In the genomic region with DNA sequence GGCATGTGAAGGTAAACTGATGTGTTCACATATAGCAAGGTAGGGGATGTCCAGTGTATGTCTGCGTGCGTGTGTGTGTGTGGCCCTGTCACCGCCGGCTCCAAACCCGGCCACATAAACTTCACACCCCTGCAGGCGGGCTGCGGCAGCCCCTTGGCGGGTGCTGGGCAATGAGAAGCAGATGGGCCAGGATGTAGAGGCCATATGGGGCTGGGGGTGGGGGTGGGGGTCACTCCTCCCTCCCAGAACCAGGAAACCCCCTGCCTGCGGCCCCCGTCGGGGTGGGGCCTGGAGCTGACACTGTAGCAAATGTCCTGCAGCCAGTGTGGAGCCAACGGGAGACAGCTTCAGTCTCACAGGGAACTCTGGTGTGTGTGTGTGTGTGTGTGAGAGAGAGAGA, we compare ENCODE assay signal across 11 mouse cellular contexts. TPM values are rescaled to one million over a fixed set of nuclear protein-coding genes. Genes with fewer than 3 reads are reported as not detected.
DNase-seq lines count a peak whose midpoint lies in the region; ATAC-seq lines count a peak whose summit lies in the region.
"Had no signal": no experiment of that assay in that cellular context is flagged by ENCODE, and none has a peak within 500 bp of the region (broad histone marks: within the 10 kb centered on the region; RNA-seq: fewer than 3 reads in every experiment).

No protein-coding gene starts in this region.

- peak; percentile 28; the same call in 1 of the 2 replicates for ATAC-seq in hindbrain, embryonic 11.5 days (ENCODE audit: low FRiP score)
- ATAC-seq in hindbrain, embryonic 14.5 days (ENCODE audit: low FRiP score) = no peak
- ATAC-seq in neural tube, embryonic 15.5 days (ENCODE audit: low FRiP score) = no peak
- peak; percentile 27; the same call in 1 of the 2 replicates for ATAC-seq in hindbrain, embryonic 12.5 days (ENCODE audit: low FRiP score)
- peak; percentile 17; the same call in 1 of the 2 replicates for ATAC-seq in stomach, embryonic 16.5 days (ENCODE audit: insufficient read depth, low FRiP score)
- ATAC-seq: activated CD4-positive, CD25-positive, alpha-beta regulatory T cell, adult 4 months had no signal

- no peak overlapping the region for H3K4me3 ChIP-seq in hindbrain, embryonic 11.5 days (ENCODE audit: low read depth, low read length)
- no peak overlapping the region for H3K4me3 ChIP-seq in hindbrain, embryonic 14.5 days (replicated peaks; ENCODE audit: low read length)
- H3K4me3 ChIP-seq in neural tube, embryonic 15.5 days (replicated peaks) = no peak overlapping the region
- H3K4me3 ChIP-seq in hindbrain, embryonic 12.5 days = no peak overlapping the region
- no peak overlapping the region for H3K4me3 ChIP-seq in stomach, embryonic 16.5 days (replicated peaks; ENCODE audit: low read length)
- H3K4me3 ChIP-seq: megakaryocyte, embryonic 14.5 days had no signal

- no peak overlapping the region for H3K27ac ChIP-seq in hindbrain, embryonic 11.5 days (ENCODE audit: low read depth, low read length)
- H3K27ac ChIP-seq in hindbrain, embryonic 14.5 days = no peak overlapping the region
- no peak overlapping the region for H3K27ac ChIP-seq in neural tube, embryonic 15.5 days (replicated peaks)
- H3K27ac ChIP-seq in hindbrain, embryonic 12.5 days = peak overlapping the region; percentile 17; the same call in 1 of the 2 replicates
- peak overlapping the region; percentile 55; the same call in 1 of the 2 replicates for H3K27ac ChIP-seq in stomach, embryonic 16.5 days (ENCODE audit: low read length)

- H3K4me2 ChIP-seq in hindbrain, embryonic 11.5 days (replicated peaks; ENCODE audit: low read depth, low read length) = no peak overlapping the region
- H3K4me2 ChIP-seq in hindbrain, embryonic 14.5 days (replicated peaks) = no peak overlapping the region
- H3K4me2 ChIP-seq in neural tube, embryonic 15.5 days = no peak overlapping the region
- peak overlapping the region; percentile 17; the same call in 1 of the 2 replicates for H3K4me2 ChIP-seq in hindbrain, embryonic 12.5 days (replicated peaks)
- no peak overlapping the region for H3K4me2 ChIP-seq in stomach, embryonic 16.5 days (ENCODE audit: low read depth, low read length)

- no peak overlapping the region for H3K9ac ChIP-seq in hindbrain, embryonic 11.5 days (ENCODE audit: low read depth, low read length)
- H3K9ac ChIP-seq in hindbrain, embryonic 14.5 days = no peak overlapping the region
- no peak overlapping the region for H3K9ac ChIP-seq in neural tube, embryonic 15.5 days (replicated peaks)
- no peak overlapping the region for H3K9ac ChIP-seq in hindbrain, embryonic 12.5 days
- no peak overlapping the region for H3K9ac ChIP-seq in stomach, embryonic 16.5 days (ENCODE audit: low read length)

- H3K36me3 ChIP-seq in hindbrain, embryonic 11.5 days (ENCODE audit: control insufficient read depth, insufficient read depth, low read length) = no peaks in the 10 kb centered on the region
- no peaks in the 10 kb centered on the region for H3K36me3 ChIP-seq in hindbrain, embryonic 14.5 days (replicated peaks; ENCODE audit: control insufficient read depth, insufficient read depth)
- H3K36me3 ChIP-seq in neural tube, embryonic 15.5 days = no peaks in the 10 kb centered on the region
- no peaks in the 10 kb centered on the region for H3K36me3 ChIP-seq in hindbrain, embryonic 12.5 days
- no peaks in the 10 kb centered on the region for H3K36me3 ChIP-seq in stomach, embryonic 16.5 days (ENCODE audit: control insufficient read depth, insufficient read depth, low read length)

- 52% methylated on average over 10 of the region's 12 CpGs for WGBS in hindbrain, embryonic 11.5 days
- 48% methylated on average over 12 of the region's 12 CpGs for WGBS in hindbrain, embryonic 14.5 days
- WGBS in neural tube, embryonic 15.5 days = 38% methylated on average over 12 of the region's 12 CpGs
- WGBS in hindbrain, embryonic 12.5 days = 41% methylated on average over 12 of the region's 12 CpGs
- WGBS in stomach, embryonic 16.5 days = 40% methylated on average over 12 of the region's 12 CpGs

- DNase-seq in hindbrain, embryonic 11.5 days (ENCODE audit: low spot score) = peak; percentile 41
- DNase-seq in hindbrain, embryonic 14.5 days (ENCODE audit: low spot score) = no peak
- DNase-seq in neural tube, embryonic 10.5 days (ENCODE audit: extremely low spot score, low spot score) = peak; percentile 73
- no peak for DNase-seq in spleen, adult 18-20 months
- no peak for DNase-seq in cerebellum, postnatal 36 days

- no peaks in the 10 kb centered on the region for H3K9me3 ChIP-seq in hindbrain, embryonic 11.5 days (ENCODE audit: control insufficient read depth, low read length)
- no peaks in the 10 kb centered on the region for H3K9me3 ChIP-seq in hindbrain, embryonic 14.5 days (ENCODE audit: control insufficient read depth, low read length)
- H3K9me3 ChIP-seq in neural tube, embryonic 15.5 days (replicated peaks) = no peaks in the 10 kb centered on the region
- no peaks in the 10 kb centered on the region for H3K9me3 ChIP-seq in hindbrain, embryonic 12.5 days (replicated peaks)
- H3K9me3 ChIP-seq in stomach, embryonic 16.5 days (replicated peaks; ENCODE audit: control insufficient read depth, low read length) = no peaks in the 10 kb centered on the region
- H3K9me3 ChIP-seq: megakaryocyte, embryonic 14.5 days had no signal

- peaks cover 13% of the 10 kb centered on the region; the same call in 1 of the 2 replicates for H3K4me1 ChIP-seq in hindbrain, embryonic 11.5 days (replicated peaks; ENCODE audit: control insufficient read depth, insufficient read depth, low read length)
- H3K4me1 ChIP-seq in hindbrain, embryonic 14.5 days (replicated peaks; ENCODE audit: control insufficient read depth, insufficient read depth, low read length) = peaks cover 23% of the 10 kb centered on the region
- H3K4me1 ChIP-seq in neural tube, embryonic 15.5 days = peaks cover 37% of the 10 kb centered on the region
- peaks cover 53% of the 10 kb centered on the region for H3K4me1 ChIP-seq in hindbrain, embryonic 12.5 days
- H3K4me1 ChIP-seq in stomach, embryonic 16.5 days (ENCODE audit: control insufficient read depth, insufficient read depth, low read length) = peaks cover 36% of the 10 kb centered on the region

- no peaks in the 10 kb centered on the region; the same call in 1 of the 2 replicates for H3K27me3 ChIP-seq in hindbrain, embryonic 11.5 days (ENCODE audit: control insufficient read depth, insufficient read depth, low read length)
- no peaks in the 10 kb centered on the region; the same call in 1 of the 2 replicates for H3K27me3 ChIP-seq in hindbrain, embryonic 14.5 days (ENCODE audit: control insufficient read depth, insufficient read depth, low read length)
- H3K27me3 ChIP-seq in neural tube, embryonic 15.5 days (replicated peaks) = peaks cover 10% of the 10 kb centered on the region; the same call in 1 of the 2 replicates
- H3K27me3 ChIP-seq in hindbrain, embryonic 12.5 days = peaks cover 17% of the 10 kb centered on the region
- no peaks in the 10 kb centered on the region for H3K27me3 ChIP-seq in stomach, embryonic 16.5 days (ENCODE audit: control insufficient read depth, insufficient read depth, low read length)
- H3K27me3 ChIP-seq: CH12.LX had no signal

RNA-seq across cellular contexts. Expression of gene Snai1, which starts 25.7 kb away (rescaled TPM):
- polyA plus RNA-seq in hindbrain, embryonic 11.5 days (2014; fragmentation: Nextera tagmentation; extraction: Ambion mirVana) = 27.6 and 29.5 TPM in 2 replicates
- 5.5 and 7.5 TPM in 2 replicates for polyA plus RNA-seq in hindbrain, embryonic 14.5 days (2014; fragmentation: Nextera tagmentation; extraction: Ambion mirVana)
- 6.3 and 8.6 TPM in 2 replicates for polyA plus RNA-seq in neural tube, embryonic 15.5 days (2015; fragmentation: Nextera tagmentation; extraction: Ambion mirVana)
- polyA plus RNA-seq in hindbrain, embryonic 12.5 days (2016; fragmentation: Nextera tagmentation; extraction: Ambion mirVana) = 30.1 and 39.0 TPM in 2 replicates
- 15.5 and 15.9 TPM in 2 replicates for polyA plus RNA-seq in stomach, embryonic 16.5 days (2015; fragmentation: Nextera tagmentation; extraction: Ambion mirVana)
- polyA plus RNA-seq: activated CD4-positive, CD25-positive, alpha-beta regulatory T cell, adult 4 months had no signal

Comparison
In these comparisons a context has a peak if more than half of its experiments do, and no peak if none do; other contexts are left out.
1. ATAC-seq: peak in hindbrain, embryonic 11.5 days (single experiment), hindbrain, embryonic 12.5 days (single experiment) and stomach, embryonic 16.5 days (single experiment); none in hindbrain, embryonic 14.5 days (single experiment) and neural tube, embryonic 15.5 days (single experiment).
2. DNase-seq: peak in hindbrain, embryonic 11.5 days (single experiment) and neural tube, embryonic 10.5 days (single experiment); none in hindbrain, embryonic 14.5 days (single experiment), spleen, adult 18-20 months (0 of 2) and cerebellum, postnatal 36 days (0 of 2).
3. H3K27ac ChIP-seq: peak in hindbrain, embryonic 12.5 days (single experiment) and stomach, embryonic 16.5 days (single experiment); none in hindbrain, embryonic 11.5 days (single experiment), hindbrain, embryonic 14.5 days (single experiment) and neural tube, embryonic 15.5 days (single experiment).